Mouse (Mus musculus): ENCODE data around the gene Tdrd6.

- TF ChIP-seq POLR2A (IDR thresholded peaks at IDR 0.05; ENCODE audit: borderline replicate concordance, control insufficient read depth, low read depth, low read length) (no peak), CTCF (IDR thresholded peaks at IDR 0.05; ENCODE audit: control insufficient read depth, insufficient read depth, low read length) (no peak)
Measured at GRCm38 (mm10) chr17:43581012-43581467, 49.1 kb downstream of the Tdrd6 start.

Data from bone marrow, adult 2 months (tissue).